Mouse (Mus musculus) E14TG2a.4 (cell line): ENCODE measurements around the gene Ptprn2.

ENCODE experiments used
- H3K27me3 ChIP-seq: 2 replicates; pipeline ENCODE4 v1.6.1; 2014; ENCODE audit warnings: low read length, control low read depth; ENCODE audit not compliant: insufficient read depth
- H3K36me3 ChIP-seq: 2 replicates; pipeline ENCODE4 v1.6.1; 2014; ENCODE audit warnings: low read length, control low read depth; ENCODE audit not compliant: insufficient read depth
- H3K4me1 ChIP-seq: replicated peaks from 2 replicates; pipeline ENCODE4 v1.6.1; 2014; ENCODE audit warnings: low read depth, low read length, control low read depth
- H3K4me3 ChIP-seq: replicated peaks from 2 replicates; pipeline ENCODE4 v1.5.1; 2014; ENCODE audit warnings: mild to moderate bottlenecking, low read length
- H3K9me3 ChIP-seq: 2 replicates; pipeline ENCODE4 v1.6.1; 2014; ENCODE audit warnings: low read length, control low read depth
- CTCF ChIP-seq: conservative IDR thresholded peaks from 2 replicates; pipeline ENCODE4 v1.5.1; 2014; ENCODE audit warnings: low read length
- NANOG ChIP-seq: IDR thresholded peaks from 2 replicates; pipeline ENCODE4 v1.6.1; 2014; ENCODE audit warnings: borderline replicate concordance, low read length, mixed read lengths
- POU5F1 ChIP-seq: IDR thresholded peaks from 2 replicates; pipeline ENCODE4 v1.6.1; 2014; ENCODE audit warnings: low read length, borderline replicate concordance

The Ptprn2 gene

DNA sequence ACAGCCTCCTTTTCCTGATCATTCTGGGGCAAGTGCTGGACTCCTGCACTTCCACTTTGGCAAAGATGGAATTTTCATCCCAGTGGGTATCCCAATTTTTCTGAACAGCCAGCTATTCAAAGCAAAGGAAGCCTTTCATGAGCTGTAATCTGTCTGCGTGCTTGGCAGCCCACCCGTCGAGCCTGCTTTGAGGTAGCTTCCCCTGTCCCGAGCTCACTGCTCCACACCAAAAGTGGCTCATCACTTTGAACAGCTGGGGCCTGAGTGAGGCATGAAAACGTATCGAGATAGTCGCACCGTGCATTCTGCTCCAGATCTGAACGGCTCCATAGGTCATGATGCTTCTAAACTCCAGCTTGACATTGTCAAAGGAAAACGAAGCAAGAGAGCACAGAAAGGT, 503.6 kb downstream of the Ptprn2 start:
- TF ChIP-seq CTCF (no peak), NANOG (no peak), POU5F1 (no peak)
- Histone ChIP-seq H3K36me3 (no peaks in the 10 kb centered on the region), H3K4me3 (no peak overlapping the region), H3K9me3 (no peaks in the 10 kb centered on the region), H3K4me1 (no peaks in the 10 kb centered on the region), H3K27me3 (no peaks in the 10 kb centered on the region)

DNA sequence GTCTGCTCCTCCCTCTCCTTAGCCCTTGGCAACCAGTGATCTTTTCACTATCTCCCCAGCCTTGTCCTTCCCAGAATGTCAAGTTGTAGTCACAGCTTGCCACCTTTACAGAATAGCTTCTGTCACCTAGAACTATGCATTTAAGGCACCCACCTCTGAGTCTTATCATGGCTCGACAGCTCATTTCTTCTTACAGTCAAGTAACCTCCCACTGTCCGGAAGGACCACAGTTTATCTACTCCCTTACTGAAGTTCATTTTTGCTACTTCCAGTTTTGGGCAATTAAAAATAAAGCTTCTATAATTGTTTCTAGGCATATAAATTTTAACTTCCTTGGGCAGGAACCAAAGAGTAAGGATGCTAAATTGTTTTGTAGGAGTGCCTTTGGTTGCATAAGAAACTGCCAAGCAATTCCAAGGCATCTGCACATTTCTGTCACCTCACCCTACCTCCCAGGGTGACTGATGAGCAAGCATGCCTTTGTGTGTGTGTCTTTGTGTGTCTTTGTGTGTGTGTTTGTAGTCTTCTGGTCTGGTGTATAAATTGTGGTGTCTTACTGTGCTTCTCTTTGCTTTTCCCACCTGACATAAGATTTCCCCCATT, 516.1 kb downstream of the Ptprn2 start:
- H3K9me3 ChIP-seq, result no peaks in the 10 kb centered on the region
- H3K27me3 ChIP-seq, result no peaks in the 10 kb centered on the region
- no peaks in the 10 kb centered on the region for H3K4me1 ChIP-seq
- H3K36me3 ChIP-seq, result no peaks in the 10 kb centered on the region
- H3K4me3 ChIP-seq, result no peak overlapping the region
- TF ChIP-seq NANOG, result no peak
- TF ChIP-seq CTCF, result no peak
- no peak for TF ChIP-seq POU5F1

DNA sequence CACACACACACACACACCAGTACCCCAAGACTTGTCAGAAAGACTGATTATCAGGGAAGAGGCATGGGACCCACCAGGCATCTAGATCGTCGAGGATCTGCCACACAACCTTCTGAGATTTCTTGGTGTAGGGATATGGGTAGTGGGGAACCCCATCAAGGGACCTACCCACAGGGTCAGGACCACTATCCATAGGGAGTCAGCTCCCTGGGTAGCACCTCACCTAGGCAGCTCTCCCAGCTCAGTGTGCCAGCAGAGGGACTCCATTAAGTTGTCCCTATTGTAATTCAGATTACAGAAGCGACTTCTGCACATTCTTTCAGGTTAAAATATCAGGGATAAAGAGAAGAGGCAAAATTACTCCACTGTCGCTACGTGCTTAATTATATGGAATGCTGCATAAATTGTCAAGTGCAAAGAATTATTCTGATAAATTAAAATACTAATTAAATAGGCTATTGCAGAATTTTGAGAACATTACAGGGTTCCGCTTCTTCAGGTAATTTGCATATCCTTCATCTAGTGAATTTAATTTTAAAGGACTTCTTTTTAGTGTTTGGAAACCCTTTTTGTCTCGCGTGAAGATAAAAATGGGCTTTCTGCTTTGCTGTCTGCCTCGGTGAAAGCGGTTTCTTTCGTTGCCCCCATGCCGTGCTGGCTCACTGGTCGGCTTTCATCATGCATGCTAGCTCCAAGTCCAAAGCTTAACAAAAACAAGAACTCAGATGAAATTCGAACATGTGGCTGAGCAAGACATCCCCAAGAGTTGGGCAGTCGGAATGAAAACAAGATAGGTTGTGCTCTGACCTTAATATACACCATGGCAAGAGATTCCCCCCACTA, 531.5 kb downstream of the Ptprn2 start:
- Histone ChIP-seq H3K36me3 (no peaks in the 10 kb centered on the region), H3K27me3 (peaks cover 3% of the 10 kb centered on the region), H3K4me3 (no peak overlapping the region), H3K9me3 (no peaks in the 10 kb centered on the region), H3K4me1 (peaks cover 7% of the 10 kb centered on the region)
- TF ChIP-seq NANOG (no peak), CTCF (no peak), POU5F1 (no peak)

DNA sequence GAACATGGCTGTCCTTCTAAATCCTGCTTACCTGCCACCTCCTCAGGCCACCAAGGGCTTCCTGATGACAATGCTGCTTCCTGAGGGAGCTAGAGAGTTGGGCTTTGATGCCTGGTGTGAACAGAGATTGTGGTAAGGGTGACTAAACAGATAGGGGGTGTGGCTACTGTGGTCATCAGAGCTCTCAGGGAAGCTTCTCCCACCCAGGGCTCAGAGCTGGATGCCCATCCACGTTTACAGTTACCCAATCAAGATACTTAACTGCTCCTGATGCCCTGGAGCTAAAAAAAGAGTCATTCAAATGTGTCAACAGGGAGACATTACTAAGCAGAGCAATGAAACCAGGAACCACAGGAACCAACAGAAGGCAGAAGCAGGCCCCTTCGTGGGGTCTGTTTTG, 532.4 kb downstream of the Ptprn2 start:
- Histone ChIP-seq H3K4me3 (no peak overlapping the region), H3K4me1 (peaks cover 7% of the 10 kb centered on the region), H3K36me3 (no peaks in the 10 kb centered on the region), H3K27me3 (peaks cover 3% of the 10 kb centered on the region), H3K9me3 (no peaks in the 10 kb centered on the region)
- TF ChIP-seq CTCF (no peak), POU5F1 (no peak), NANOG (no peak)

DNA sequence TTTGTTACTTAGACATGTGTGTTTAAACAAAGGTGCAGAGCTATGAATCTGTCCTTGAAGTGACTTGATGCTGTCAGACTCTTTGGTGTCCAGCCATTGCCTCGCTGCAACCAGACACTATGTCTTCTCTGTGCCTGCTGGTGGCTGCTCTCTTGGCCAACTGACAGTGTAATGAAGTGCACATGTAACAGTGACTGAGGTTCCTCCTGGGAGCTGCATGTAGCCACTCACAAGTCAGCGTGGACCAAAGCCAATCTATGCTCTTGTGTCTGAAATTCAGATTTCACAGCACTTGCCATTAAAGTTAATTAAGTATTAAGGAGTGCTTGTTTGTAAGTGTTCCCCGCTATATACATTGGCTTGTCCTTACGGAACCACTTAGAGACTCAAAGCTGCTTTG, 537.7 kb downstream of the Ptprn2 start:
- no peaks in the 10 kb centered on the region for H3K36me3 ChIP-seq
- H3K27me3 ChIP-seq, result peaks cover 11% of the 10 kb centered on the region
- TF ChIP-seq NANOG (no peak), CTCF (no peak), POU5F1 (no peak)
- peaks cover 5% of the 10 kb centered on the region for H3K4me1 ChIP-seq
- no peak overlapping the region for H3K4me3 ChIP-seq
- peaks cover 8% of the 10 kb centered on the region for H3K9me3 ChIP-seq

DNA sequence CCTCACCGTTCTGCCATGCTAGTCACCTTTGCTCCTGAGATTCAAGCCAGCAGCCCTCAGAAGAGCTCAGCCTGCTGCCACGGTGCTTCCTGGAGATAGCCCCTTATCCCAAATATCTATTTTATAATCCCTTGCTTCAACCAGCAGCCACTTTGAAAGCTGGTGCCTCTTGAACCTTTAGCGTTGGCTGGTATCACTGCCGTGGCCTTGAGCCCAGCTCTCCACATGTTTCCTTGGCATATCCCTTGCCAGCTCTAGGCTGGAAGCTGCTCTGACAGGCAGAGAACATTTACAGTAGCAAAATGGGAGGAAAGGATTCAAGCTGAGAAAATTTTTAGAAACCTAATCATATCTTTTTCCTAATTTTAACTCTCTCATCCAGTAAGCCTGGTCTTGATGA, 539.4 kb downstream of the Ptprn2 start:
- Histone ChIP-seq H3K4me3 (no peak overlapping the region), H3K4me1 (peaks cover 17% of the 10 kb centered on the region), H3K27me3 (peaks cover 11% of the 10 kb centered on the region), H3K9me3 (peaks cover 8% of the 10 kb centered on the region), H3K36me3 (no peaks in the 10 kb centered on the region)
- TF ChIP-seq POU5F1 (no peak), CTCF (no peak), NANOG (no peak)

DNA sequence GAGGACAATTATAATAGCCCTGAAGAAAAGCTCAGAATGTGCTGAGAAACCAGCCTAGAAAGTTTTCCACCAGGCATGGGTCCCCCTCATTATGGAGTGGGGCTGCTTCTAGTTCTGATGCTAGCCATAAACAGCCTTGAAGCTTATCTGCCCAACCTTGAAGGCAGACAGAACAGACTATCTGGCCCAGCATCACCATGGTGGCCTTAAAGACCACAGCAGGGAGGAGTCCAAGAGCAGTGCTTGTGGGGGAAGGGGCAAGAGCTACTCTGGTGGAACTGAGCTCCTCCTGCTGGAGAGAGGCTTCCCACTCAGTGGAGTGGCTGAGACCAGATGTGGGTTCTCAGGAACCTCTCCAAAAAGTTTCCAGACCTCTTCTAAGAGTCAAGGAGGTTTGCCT, 540.2 kb downstream of the Ptprn2 start:
- peaks cover 17% of the 10 kb centered on the region for H3K4me1 ChIP-seq
- H3K27me3 ChIP-seq, result peaks cover 8% of the 10 kb centered on the region
- TF ChIP-seq CTCF (no peak), POU5F1 (no peak), NANOG (no peak)
- H3K4me3 ChIP-seq, result no peak overlapping the region
- no peaks in the 10 kb centered on the region for H3K36me3 ChIP-seq
- peaks cover 8% of the 10 kb centered on the region for H3K9me3 ChIP-seq

DNA sequence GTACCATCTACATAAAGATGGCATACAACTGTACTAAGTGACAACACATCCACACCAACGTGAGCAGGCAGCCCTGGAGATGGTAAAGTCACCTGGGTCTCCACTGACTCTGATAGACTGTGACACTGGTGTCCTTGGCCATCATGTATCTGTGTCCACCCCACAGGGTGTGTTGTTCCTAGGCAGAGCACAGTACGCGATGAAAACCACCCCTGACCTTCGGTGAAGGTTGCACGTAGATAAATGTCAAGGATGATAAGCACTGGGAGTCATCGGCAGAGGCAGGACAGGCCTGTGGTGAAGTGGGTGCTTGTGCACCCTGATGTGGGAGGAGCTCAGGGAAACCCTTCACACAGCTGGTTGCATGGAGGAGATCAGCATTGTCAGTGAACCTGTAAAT, 541.8 kb downstream of the Ptprn2 start:
- Histone ChIP-seq H3K4me1 (peaks cover 17% of the 10 kb centered on the region), H3K4me3 (no peak overlapping the region), H3K36me3 (no peaks in the 10 kb centered on the region), H3K9me3 (peaks cover 8% of the 10 kb centered on the region), H3K27me3 (peaks cover 8% of the 10 kb centered on the region)
- TF ChIP-seq NANOG, result no peak
- no peak for TF ChIP-seq POU5F1
- TF ChIP-seq CTCF, result no peak
